Mouse (Mus musculus): ENCODE measurements at regions not wholly inside any gene's neighbourhood (a gene's known extent, or its start where the extent isn't known, plus 50 kb on each side); places are given as distances from the start of the nearest gene placed in this dataset.

GRCm38 (mm10) chr6:67186537-67187274, 51.3 kb upstream of the Serbp1 start:
- no peak for DNase-seq (ENCODE audit: low read depth, low spot score)

GRCm38 (mm10) chr6:67184662-67185061, 53.3 kb upstream of the Serbp1 start:
- DNase-seq (ENCODE audit: low read depth, low spot score), result no peak

- DNase-seq (ENCODE audit: low read depth, low spot score), result no peak
Observed at GRCm38 (mm10) chr6:67183481-67184215, 54.3 kb upstream of the Serbp1 start.

- DNase-seq (ENCODE audit: low read depth, low spot score), result no peak
Observed at GRCm38 (mm10) chr6:67182453-67182852, 55.5 kb upstream of the Serbp1 start.

- no peak for DNase-seq (ENCODE audit: low read depth, low spot score)
Observed at GRCm38 (mm10) chr6:67181459-67181858, 56.5 kb upstream of the Serbp1 start.

DNA sequence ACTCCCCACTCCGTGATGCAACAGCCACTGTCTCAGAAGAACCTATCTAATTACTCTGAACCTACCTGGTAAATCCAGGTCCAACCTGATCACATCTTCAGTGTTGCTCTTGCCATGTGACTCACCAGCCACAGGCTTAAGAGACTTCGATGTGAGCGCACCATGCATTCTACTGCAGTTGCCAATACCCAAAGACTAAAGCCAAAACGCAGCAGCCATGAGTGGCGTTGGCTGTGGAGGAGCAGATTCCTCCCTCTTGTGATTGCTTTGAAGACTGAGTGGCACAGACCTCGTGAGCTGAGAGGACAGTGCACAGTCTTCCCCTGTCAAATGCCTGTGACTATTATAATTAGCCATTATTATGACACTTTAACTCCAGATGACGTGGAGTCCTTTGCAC, 58.6 kb upstream of the Serbp1 start:
- DNase-seq (ENCODE audit: low read depth, low spot score), result no peak

DNA sequence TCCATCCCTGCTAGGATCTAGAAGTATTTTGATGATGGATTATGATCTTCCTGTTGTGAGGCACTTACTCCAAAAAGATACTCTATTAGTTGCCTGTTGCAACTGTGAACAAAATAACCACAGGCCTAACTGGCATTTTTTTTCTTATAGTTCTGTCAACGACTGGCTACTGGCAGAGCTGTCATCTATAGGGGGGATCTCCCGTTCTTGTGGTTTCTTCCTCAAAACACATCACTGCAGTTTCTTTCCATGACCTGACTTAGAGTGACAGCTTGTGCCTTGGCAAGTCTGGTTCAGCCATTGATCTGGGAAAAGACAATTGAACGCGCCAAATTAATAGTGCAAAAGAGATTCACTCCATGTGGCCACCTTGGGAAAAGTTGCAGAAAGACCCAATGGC, 59.4 kb upstream of the Serbp1 start:
- no peak for DNase-seq (ENCODE audit: low read depth, low spot score)

DNA sequence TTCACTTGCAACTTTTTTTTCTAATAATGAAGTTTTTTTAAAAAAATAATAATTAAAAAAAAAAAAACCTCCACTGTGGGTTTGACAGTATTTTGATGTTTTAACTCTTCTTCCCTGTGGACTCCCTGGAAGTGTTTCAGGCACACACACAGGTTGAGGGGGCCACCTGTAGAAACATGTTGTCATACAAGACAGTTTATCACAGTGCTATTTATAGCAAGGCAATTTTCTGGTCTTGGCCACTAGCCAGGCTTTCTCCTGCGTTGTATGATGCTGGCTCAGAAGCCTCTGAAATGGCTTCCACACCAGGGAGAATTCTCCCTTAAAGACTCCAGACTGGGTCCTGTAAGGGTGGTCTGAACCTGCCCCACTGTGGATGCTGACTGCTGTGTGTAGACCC, 59.9 kb upstream of the Serbp1 start:
- DNase-seq (ENCODE audit: low read depth, low spot score), result no peak

DNA sequence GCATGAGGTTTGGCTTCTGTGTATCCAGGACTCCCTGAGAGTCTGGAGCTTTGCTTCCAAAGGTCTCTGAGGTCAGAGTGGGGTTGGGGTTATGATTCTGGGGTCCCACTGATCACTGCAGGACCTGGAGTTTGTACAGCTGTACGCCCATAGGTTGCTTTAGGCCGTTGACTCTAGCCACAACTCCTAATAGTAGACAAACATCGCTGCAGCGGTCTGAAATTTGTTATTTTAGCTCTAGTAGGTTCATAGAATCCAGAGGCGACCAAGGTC, 67.4 kb upstream of the Serbp1 start:
- no peak for DNase-seq (ENCODE audit: low read depth, low spot score)

DNA sequence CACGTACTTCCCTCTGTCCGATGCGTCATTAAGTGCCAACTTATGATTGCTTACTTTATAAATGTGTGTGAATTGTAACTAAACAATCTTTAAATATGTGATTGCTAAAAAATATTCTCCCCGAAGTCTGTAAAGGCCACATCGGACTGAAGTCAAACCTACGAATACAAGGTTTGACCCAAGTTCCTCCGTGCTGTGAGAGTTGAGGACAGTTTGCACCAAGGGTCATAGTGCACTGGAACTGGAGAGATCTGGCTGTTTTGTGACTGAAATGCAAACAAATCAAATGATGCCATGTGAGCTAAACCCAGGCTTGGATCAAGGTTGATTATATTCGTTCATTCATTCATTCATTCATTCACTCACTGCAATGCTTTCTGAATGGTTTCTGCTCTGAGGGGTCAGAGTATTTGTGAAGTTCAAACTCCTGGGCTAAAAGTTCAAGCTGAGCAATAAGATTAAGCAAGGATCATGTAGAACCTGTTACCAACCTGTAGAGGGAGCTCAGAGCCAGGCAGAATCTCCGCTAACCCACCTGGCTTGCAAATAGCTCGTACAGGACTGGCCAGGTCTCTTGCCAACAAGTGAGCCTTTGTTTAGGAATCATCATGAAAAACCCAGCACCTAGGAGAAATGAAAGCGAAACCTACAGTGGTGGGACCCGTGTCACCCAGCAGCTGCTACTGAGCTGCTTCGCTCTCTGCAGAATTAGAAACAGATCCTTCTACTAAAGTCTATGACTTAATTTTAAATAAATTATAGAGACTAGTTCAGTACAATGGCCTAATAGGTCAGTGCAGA, 67.9 kb upstream of the Serbp1 start:
- peak; percentile 88 for DNase-seq (ENCODE audit: low read depth, low spot score)

GRCm38 (mm10) chr6:67168803-67169202, 69.2 kb upstream of the Serbp1 start:
- no peak for DNase-seq (ENCODE audit: low read depth, low spot score)

GRCm38 (mm10) chr6:67168031-67168777, 69.8 kb upstream of the Serbp1 start:
- DNase-seq (ENCODE audit: low read depth, low spot score), result peak; percentile 73

DNA sequence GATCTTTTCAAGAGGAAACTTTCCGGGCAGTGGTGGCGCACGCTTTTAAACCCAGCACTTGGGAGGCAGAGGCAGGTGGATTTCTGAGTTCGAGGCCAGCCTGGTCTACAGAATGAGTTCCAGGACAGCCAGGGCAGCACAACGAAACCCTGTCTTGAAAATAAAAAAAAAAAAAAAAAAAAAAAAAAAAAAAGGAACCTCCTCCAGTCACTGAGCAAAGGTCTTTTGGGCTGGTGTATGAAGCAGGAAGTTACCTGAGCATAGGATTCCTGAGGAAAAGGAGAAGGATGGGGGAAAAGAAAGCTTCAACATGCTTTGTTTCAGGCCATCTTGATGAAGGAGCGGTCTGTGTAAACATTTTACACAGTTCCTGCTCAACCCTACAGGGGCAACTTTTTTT, 72.9 kb upstream of the Serbp1 start:
- no peak for DNase-seq (ENCODE audit: low read depth, low spot score)

DNA sequence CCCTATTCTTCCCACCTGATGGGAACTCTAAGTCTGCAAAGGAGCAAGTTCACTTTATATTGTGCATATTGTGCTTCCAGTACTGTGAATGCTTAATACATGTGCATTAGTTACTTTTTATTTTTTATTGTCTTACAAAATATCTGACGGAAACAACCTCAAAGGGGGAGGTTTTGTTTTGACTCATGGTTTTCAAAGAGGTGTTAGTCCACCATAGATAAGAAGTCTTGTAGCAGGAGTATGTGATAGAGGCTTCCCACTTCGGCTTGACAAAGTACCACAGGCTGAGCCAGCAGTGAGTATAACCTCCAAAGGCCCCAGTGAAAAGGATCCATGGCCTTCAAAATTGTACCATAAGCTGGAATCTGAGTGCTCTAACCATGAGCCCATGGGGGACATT, 74.0 kb upstream of the Serbp1 start:
- no peak for DNase-seq (ENCODE audit: low read depth, low spot score)

- no peak for DNase-seq (ENCODE audit: low read depth, low spot score)
Observed at GRCm38 (mm10) chr6:67162814-67163213, 75.2 kb upstream of the Serbp1 start.

GRCm38 (mm10) chr6:67161610-67162009, 76.4 kb upstream of the Serbp1 start:
- no peak for DNase-seq (ENCODE audit: low read depth, low spot score)

DNA sequence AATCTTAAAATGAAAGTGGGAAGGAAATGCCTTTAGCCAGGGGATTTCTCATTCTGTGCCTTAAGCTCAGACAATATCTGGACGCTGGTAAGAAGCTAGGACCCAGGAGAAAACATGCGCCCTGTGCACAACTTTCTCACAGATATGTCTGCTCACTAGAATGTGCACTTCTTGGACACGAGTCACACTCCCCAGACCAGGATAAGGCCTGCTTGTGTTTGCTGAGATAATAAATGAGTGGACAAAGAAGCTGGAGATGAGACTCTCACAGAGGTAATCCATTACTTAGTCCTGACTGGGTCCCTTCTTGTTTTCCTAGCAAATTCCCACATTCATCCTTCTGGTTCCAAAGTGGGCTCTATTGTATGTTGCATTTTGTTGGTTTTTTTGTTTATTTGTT, 77.4 kb upstream of the Serbp1 start:
- no peak for DNase-seq (ENCODE audit: low read depth, low spot score)

DNA sequence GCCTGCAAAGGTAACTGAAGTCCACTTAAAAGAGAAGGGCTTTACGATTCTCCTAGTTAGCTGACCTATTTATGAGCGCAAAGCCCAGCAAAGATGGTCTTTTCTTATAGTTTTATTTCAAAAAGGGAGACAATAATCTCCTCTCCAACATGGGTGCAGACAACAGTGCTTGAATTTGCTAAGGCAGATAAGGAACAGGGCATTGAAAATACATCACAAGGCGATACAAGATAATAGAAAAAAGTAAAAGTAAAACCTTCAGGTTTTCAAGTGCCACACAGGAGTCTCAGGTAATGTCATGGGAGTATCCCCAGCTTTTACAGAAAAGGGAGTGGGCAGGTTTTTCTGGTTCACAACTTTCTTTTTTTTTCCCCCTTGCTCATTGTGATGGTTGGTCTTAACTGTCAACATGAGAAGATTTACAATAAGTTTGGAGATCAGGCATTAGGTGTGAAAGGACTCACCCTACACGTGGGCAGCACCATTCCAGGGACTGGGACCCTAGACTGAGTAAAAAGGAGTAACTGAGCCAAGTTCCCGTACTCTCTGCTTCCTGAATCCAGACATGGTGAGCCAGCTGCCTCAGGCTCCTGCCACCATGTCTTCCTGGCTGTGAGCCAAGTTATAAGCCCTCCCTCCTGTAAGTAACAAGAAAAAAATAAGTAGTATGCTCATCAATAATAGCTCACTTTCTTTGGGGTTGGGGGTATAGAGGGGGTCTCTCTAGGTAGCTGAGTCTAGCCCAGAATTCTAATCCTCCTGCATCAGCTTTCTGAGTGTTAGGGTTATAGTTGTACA, 78.1 kb upstream of the Serbp1 start:
- no peak for DNase-seq (ENCODE audit: low read depth, low spot score)

DNA sequence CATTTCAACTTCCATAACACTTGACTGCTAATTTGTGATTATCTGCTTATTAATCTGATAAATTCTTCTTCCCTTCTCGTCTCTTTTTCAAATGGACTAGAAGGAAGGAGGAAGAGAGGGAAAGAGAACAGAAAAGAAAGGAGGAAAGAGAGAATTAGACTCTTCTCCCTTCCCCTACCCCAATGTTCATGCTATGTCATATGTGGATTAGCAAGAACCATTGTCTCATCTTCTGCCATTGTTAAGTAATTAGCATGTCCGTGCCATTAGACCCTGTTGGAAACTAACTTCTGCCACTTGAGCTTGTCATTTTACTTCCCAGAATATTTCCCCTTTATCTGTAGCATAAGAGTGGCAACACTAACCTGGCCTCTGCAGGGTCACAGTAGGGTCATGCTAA, 78.8 kb upstream of the Serbp1 start:
- no peak for DNase-seq (ENCODE audit: low read depth, low spot score)

DNA sequence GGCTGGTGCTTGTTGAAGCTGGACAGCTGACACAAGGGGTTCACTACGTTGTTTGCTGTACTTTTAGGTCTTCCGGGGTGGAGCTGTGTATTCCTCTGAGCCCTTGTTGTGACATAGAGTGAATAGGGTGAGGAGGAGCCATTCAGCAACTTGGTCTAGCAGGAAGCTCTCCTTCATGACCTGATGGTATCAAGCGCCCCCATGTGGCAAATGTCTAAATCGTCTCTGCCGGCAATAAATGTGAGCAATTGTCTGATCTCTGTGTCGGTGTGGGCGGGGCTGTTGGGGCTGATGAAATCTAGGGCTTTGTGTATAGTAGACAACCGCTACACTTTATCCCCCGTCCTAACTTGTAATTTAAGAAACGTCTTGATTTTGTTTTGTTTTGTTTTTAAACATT, 79.2 kb upstream of the Serbp1 start:
- peak; percentile 100 for DNase-seq (ENCODE audit: low read depth, low spot score)

- DNase-seq (ENCODE audit: low read depth, low spot score), result peak; percentile 42
Observed at GRCm38 (mm10) chr6:67152845-67153468, 85.0 kb upstream of the Serbp1 start.
